Mouse (Mus musculus) olfactory bulb, adult 2 months (tissue): Measurements from ENCODE around the gene Slc22a3. TPM values are rescaled to one million over a fixed set of nuclear protein-coding genes. Genes with fewer than 3 reads are reported as not detected.

Experiments
- H3K27ac ChIP-seq: fragments of 200-500 bp; 2 replicates; pipeline ENCODE4 v1.5.1; 2012; ENCODE audit warnings: low read depth, low read length; ENCODE audit not compliant: insufficient read depth
- H3K4me1 ChIP-seq: fragments of 200-500 bp; 2 replicates; pipeline ENCODE4 v1.6.1; 2012; ENCODE audit warnings: low read length; ENCODE audit not compliant: control insufficient read depth, insufficient read depth
- H3K4me3 ChIP-seq: fragments of 200-500 bp; 2 replicates; pipeline ENCODE4 v1.5.1; 2012; ENCODE audit warnings: mild to moderate bottlenecking, low read depth, low read length, moderate library complexity; ENCODE audit not compliant: insufficient read depth
- CTCF ChIP-seq: fragments of 200-500 bp; IDR thresholded peaks from 2 replicates; pipeline ENCODE4 v1.5.1; 2012; ENCODE audit warnings: low read depth, mild to moderate bottlenecking, low read length, moderate library complexity; ENCODE audit not compliant: insufficient read depth
- POLR2A ChIP-seq: fragments of 200-500 bp; IDR thresholded peaks from 2 replicates; pipeline ENCODE4 v1.6.1; 2012; ENCODE audit warnings: mild to moderate bottlenecking, low read depth, low read length, moderate library complexity; ENCODE audit not compliant: insufficient read depth
- WGBS: fragments of 180-500 bp; shearing (Covaris S2); methylation state at CpG from one replicate; pipeline ENCODE4 v1.1.7; 2018; 5-methylcytosine and 5-hydroxymethylcytosine counted together
- polyA plus RNA-seq: library from polyadenylated mRNA; stranded (reverse); fragments of >200 nt; gene quantifications from 2 replicates; pipeline ENCODE4 v1.2.4, GENCODE M21; 2012; ENCODE audit warnings: low replicate concordance; ENCODE audit not compliant: missing spikeins, insufficient read depth, insufficient read length

The Slc22a3 gene
- polyA plus RNA-seq, 1 experiment, result not detected

DNA sequence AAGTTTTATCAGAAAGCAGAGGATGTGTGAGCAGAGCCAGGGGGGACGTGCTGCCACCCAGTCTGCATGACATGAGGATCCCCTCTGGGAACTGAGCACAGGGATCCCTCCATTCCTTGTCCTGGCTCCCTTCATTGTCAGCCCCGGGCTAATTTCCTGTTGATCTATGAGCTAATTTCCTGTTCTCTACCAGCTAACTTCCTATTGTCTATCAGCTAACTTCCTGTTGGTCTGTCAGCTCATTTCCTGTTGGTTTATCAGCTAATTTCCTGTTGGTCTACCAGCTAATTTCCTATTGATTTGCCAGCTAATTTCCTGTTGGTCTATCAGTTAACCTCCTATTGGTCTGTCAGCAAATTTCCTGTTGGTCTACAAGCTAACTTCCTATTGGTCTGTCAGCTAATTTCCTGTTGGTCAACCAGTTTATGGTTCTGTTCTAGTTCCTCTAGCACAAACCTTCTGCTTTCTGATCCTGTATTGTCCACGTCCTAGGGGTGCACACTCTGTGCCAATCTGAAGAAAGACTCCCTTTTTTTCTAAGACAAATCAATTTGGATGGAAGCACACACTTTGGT lies 32.9 kb downstream of the Slc22a3 start:
- H3K4me3 ChIP-seq, result no peak overlapping the region
- WGBS, result 80% methylated on average over 3 of the region's 3 CpGs
- TF ChIP-seq CTCF, result no peak
- no peak for TF ChIP-seq POLR2A
- H3K27ac ChIP-seq, result no peak overlapping the region
- no peaks in the 10 kb centered on the region for H3K4me1 ChIP-seq

DNA sequence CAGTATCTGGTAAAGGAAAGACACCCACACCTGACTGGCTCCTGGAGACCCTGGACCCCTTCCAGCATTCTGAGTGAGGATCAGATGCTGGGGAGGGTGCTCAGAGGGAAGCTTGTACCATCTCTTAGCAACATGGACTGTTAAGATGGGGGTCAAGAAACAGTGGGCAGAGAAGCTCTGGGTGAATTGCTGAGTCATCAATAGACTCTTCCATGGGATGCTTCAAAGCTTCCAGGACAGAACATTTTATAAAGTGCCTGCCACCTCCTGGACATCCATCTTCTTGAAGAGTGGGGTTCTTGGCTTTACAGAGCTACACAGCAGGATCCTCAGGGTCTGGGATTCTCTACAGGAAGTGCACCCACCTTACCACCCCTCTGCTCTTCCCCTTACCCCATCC lies 35.0 kb downstream of the Slc22a3 start:
- H3K4me3 ChIP-seq, result no peak overlapping the region
- H3K4me1 ChIP-seq, result no peaks in the 10 kb centered on the region
- TF ChIP-seq POLR2A (no peak), CTCF (no peak)
- no peak overlapping the region for H3K27ac ChIP-seq

DNA sequence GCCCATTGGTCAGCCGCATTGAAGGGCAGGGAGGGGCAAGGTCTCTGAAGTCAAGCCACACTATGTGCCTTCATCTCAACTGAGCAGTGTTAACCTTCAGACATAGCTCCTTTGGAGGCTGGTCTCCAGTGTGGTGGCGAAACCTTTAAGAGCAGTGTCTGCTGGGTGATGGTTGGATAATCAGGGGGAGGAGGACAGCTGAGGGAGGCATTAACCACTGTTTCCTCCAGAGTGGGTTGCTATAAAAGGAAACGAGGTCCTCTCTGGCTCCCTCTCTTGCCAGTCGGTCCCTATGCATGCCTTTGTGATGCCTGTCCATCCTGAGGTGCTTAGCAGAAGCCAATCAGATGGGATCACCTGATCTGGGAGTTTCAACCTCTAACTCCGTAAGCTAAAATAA lies 38.8 kb downstream of the Slc22a3 start:
- Histone ChIP-seq H3K27ac (no peak overlapping the region), H3K4me3 (no peak overlapping the region), H3K4me1 (no peaks in the 10 kb centered on the region)
- WGBS, result 76% methylated on average over 5 of the region's 5 CpGs
- no peak for TF ChIP-seq CTCF
- TF ChIP-seq POLR2A, result no peak

DNA sequence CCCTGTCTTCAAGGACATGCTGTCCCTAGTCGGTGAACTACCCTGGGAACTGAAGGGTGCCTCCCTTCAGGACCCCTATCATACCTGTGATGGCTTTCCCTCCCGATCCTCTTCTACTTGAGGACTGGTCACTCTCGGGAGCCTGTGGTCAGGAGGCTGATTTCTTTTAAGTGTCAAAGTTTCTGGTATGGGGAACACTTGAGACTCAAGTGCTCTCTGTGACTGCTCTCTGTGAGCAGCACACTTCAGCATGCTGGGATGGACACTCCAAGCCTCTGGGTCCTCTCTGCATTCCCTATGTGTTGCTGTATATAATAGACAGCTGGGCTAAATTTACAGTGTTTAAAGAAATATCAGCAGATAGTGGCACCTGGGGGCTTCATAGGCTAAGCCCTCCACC lies 39.9 kb downstream of the Slc22a3 start:
- no peaks in the 10 kb centered on the region for H3K4me1 ChIP-seq
- H3K4me3 ChIP-seq, result no peak overlapping the region
- H3K27ac ChIP-seq, result no peak overlapping the region
- no peak for TF ChIP-seq CTCF
- TF ChIP-seq POLR2A, result no peak
- WGBS, result 89% methylated on average over 3 of the region's 3 CpGs

DNA sequence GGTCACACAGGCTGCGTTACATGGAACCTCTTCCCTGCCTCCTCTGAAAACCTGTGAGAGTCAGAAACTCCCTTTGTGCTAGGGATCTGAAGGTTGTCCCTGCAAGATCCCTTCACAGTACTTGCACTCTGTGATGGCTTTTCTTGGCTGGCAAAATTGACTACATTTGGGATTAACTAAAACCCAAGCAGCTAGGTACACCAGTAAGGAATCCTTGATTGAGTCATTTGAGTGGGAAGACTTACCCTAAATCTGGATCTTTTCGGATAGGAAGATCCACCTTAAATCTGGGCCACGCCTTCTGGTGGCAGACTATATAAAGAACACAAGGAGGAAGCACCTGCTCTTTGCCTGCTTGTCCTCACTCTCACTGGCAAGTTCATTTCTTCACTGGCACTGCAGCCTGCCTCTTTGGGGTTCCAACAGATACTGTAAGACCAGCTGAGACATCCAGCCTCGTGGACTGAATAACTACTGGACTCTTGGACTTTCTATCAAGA lies 41.0 kb downstream of the Slc22a3 start:
- no peak overlapping the region for H3K27ac ChIP-seq
- 82% methylated on average over 4 of the region's 4 CpGs for WGBS
- no peaks in the 10 kb centered on the region for H3K4me1 ChIP-seq
- H3K4me3 ChIP-seq, result no peak overlapping the region
- TF ChIP-seq CTCF, result no peak
- TF ChIP-seq POLR2A, result no peak

DNA sequence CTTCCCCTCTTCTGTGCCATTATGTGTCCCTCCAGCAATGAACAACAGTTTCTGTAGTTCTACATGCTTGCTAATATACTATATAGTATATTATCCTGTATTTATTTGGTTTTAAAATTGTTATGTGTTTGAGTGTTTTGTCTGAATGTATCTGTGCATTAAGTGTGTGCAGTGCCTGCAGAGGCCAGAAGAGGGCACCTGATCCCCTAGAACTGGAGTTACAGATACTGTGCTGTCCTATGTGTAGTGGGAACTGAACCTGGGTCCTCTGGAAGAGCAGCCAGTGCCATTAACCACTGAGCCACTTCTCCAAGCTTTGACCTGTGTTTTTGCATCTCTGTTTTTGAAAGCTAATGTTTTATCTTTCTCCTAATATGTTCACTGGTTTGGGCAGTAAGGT lies 46.3 kb downstream of the Slc22a3 start:
- TF ChIP-seq CTCF (no peak), POLR2A (no peak)

DNA sequence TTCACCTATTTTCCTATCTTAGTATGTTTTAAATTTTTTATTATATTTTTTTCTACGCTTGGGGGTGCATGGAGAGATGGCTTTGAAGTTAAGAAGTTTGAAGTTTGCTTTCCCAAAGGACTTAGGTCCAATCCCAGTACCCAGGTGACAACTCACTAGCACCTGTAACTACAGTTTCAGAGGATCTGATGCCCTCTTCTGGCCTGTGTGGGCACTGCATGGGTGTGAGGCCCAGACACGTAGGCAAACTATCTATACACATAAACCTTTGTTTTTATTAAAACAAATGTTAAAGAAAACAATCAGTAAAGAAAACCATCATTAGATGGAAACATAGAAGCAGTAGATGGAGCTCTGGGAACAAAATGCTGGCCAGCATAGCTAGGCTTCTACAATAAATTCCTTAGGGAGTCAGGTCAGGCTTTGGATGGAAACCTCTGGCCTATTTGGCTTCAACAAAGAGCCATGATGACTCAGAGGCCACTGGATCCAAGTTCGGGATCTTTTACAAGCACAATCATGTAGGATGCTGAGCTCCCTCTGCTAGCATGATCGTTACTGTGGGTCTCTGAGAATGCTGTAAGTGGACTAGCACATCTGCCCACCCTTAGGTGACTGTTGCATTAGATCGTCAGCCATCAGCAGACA lies 52.2 kb downstream of the Slc22a3 start:
- Histone ChIP-seq H3K27ac (no peak overlapping the region), H3K4me1 (no peaks in the 10 kb centered on the region), H3K4me3 (no peak overlapping the region)
- WGBS, result 82% methylated on average over 5 of the region's 5 CpGs
- TF ChIP-seq POLR2A, result no peak
- TF ChIP-seq CTCF, result no peak

More for the DNA sequence above, 46.3 kb downstream of the Slc22a3 start:
- Histone ChIP-seq H3K4me1 (no peaks in the 10 kb centered on the region), H3K4me3 (no peak overlapping the region), H3K27ac (no peak overlapping the region)

DNA sequence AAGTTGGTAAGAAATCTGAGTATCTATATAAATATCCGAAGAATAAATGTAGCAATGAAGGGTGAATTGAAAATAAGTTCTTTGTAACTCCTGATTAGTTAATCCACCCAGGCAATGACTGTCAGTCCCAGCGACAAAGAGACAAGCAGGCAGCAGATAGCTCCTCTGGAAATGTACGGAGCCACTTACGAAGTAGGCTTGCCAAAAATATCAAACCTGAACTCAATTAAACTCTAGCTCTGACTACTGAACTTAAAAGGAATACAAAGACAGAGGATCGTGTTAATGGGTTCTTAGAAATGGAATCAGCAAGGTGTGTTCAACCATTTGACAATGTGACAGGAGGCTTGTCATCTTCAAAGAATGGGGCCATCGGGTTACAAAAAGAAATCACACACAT lies 53.8 kb downstream of the Slc22a3 start:
- TF ChIP-seq POLR2A, result no peak
- no peaks in the 10 kb centered on the region for H3K4me1 ChIP-seq
- no peak overlapping the region for H3K4me3 ChIP-seq
- WGBS, result 82% methylated on average over 6 of the region's 6 CpGs
- no peak overlapping the region for H3K27ac ChIP-seq

DNA sequence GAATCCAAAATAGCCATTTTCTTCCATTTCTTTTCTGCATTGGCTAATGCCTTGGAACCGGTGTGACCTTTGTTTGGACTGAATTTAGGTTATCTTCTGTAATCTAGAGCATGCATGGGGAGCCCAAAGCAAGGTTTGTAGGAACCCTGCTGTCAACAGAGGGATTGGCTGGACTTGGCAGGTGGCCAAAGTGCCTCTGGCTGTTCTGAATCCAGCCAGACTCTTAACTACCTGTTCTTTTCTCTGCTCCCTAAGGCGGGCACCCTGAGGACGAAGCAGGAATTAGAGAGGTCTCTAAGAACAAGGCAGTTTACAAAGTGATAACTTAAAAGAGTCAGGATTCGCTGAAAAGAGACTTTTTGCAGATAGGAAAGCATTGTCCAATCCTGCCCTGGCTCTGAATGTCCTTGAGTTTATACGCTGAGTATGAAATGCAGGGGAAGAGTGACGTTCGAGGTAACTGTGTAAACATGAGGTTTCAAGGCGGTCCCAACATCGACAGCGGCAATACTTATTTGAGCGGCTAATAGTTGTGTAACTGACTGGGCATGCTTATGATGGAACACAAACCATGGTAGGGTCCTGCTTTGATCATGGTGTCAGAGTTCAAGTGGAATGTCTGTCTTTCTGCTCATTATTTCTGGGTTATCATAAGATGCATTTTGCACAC lies 54.5 kb downstream of the Slc22a3 start:
- no peak for TF ChIP-seq POLR2A
- no peak for TF ChIP-seq CTCF
- Histone ChIP-seq H3K4me3 (no peak overlapping the region), H3K4me1 (no peaks in the 10 kb centered on the region), H3K27ac (no peak overlapping the region)
- WGBS, result 72% methylated on average over 11 of the region's 11 CpGs
